Mouse (Mus musculus): ENCODE data around the gene Pthlh. TPM values are rescaled to one million over a fixed set of nuclear protein-coding genes. Genes with fewer than 3 reads are reported as not detected.
A peak's percentile ranks its signal among the peaks of the same experiment; 100 is the strongest.

The Pthlh gene
- polyA plus RNA-seq, 1 experiment from 2014 or later, result 3.9 TPM

GRCm38 (mm10) chr6:147263178-147263577 lies 805 bp downstream of the Pthlh start:
- Histone ChIP-seq H3K4me1 (ENCODE audit: control insufficient read depth, insufficient read depth, low read depth, low read length) (peaks cover 16% of the 10 kb centered on the region), H3K4me3 (ENCODE audit: low read length) (peak overlapping the region; percentile 53), H3K9ac (ENCODE audit: low read depth, low read length) (peak overlapping the region; percentile 62), H3K9me3 (ENCODE audit: control insufficient read depth, low read length) (no peaks in the 10 kb centered on the region), H3K36me3 (ENCODE audit: control insufficient read depth, insufficient read depth, low read length) (no peaks in the 10 kb centered on the region), H3K4me2 (ENCODE audit: low read length) (peak overlapping the region; percentile 96), H3K27me3 (replicated peaks; ENCODE audit: control insufficient read depth, insufficient read depth, low read length) (peaks cover 26% of the 10 kb centered on the region), H3K27ac (ENCODE audit: low read depth, low read length) (no peak overlapping the region)
- ATAC-seq, result peak; percentile 66; the same call in 1 of the 2 replicates
- WGBS, result under 1% methylated on average over 17 of the region's 21 CpGs

GRCm38 (mm10) chr6:147261616-147262015 lies 2.4 kb downstream of the Pthlh start:
- no peak for ATAC-seq
- 32% methylated on average over 3 of the region's 3 CpGs for WGBS
- no peak overlapping the region for H3K4me3 ChIP-seq (ENCODE audit: low read length)
- H3K4me1 ChIP-seq (ENCODE audit: control insufficient read depth, insufficient read depth, low read depth, low read length), result peaks cover 16% of the 10 kb centered on the region
- no peaks in the 10 kb centered on the region for H3K9me3 ChIP-seq (ENCODE audit: control insufficient read depth, low read length)
- H3K4me2 ChIP-seq (ENCODE audit: low read length), result no peak overlapping the region
- H3K27ac ChIP-seq (ENCODE audit: low read depth, low read length), result no peak overlapping the region
- peaks cover 19% of the 10 kb centered on the region for H3K27me3 ChIP-seq (replicated peaks; ENCODE audit: control insufficient read depth, insufficient read depth, low read length)
- no peaks in the 10 kb centered on the region for H3K36me3 ChIP-seq (ENCODE audit: control insufficient read depth, insufficient read depth, low read length)
- H3K9ac ChIP-seq (ENCODE audit: low read depth, low read length), result no peak overlapping the region

- WGBS, result 86% methylated on average over 3 of the region's 3 CpGs
- no peak for ATAC-seq
- Histone ChIP-seq H3K4me1 (ENCODE audit: control insufficient read depth, insufficient read depth, low read depth, low read length) (peaks cover 16% of the 10 kb centered on the region), H3K27ac (ENCODE audit: low read depth, low read length) (no peak overlapping the region), H3K9ac (ENCODE audit: low read depth, low read length) (no peak overlapping the region), H3K4me2 (ENCODE audit: low read length) (no peak overlapping the region), H3K9me3 (ENCODE audit: control insufficient read depth, low read length) (no peaks in the 10 kb centered on the region), H3K27me3 (replicated peaks; ENCODE audit: control insufficient read depth, insufficient read depth, low read length) (peaks cover 13% of the 10 kb centered on the region), H3K36me3 (ENCODE audit: control insufficient read depth, insufficient read depth, low read length) (no peaks in the 10 kb centered on the region), H3K4me3 (ENCODE audit: low read length) (no peak overlapping the region)
Observed at GRCm38 (mm10) chr6:147260766-147261165, 3.2 kb downstream of the Pthlh start.

- Histone ChIP-seq H3K9me3 (ENCODE audit: control insufficient read depth, low read length) (no peaks in the 10 kb centered on the region), H3K9ac (ENCODE audit: low read depth, low read length) (no peak overlapping the region), H3K27ac (ENCODE audit: low read depth, low read length) (no peak overlapping the region), H3K36me3 (ENCODE audit: control insufficient read depth, insufficient read depth, low read length) (no peaks in the 10 kb centered on the region), H3K4me2 (ENCODE audit: low read length) (no peak overlapping the region), H3K4me1 (ENCODE audit: control insufficient read depth, insufficient read depth, low read depth, low read length) (no peaks in the 10 kb centered on the region), H3K4me3 (ENCODE audit: low read length) (no peak overlapping the region), H3K27me3 (replicated peaks; ENCODE audit: control insufficient read depth, insufficient read depth, low read length) (no peaks in the 10 kb centered on the region)
- no peak for ATAC-seq
- 37% methylated on average over 3 of the region's 3 CpGs for WGBS
Observed at GRCm38 (mm10) chr6:147247782-147248181, 16.2 kb downstream of the Pthlh start.

GRCm38 (mm10) chr6:147244294-147244693 lies 19.7 kb downstream of the Pthlh start:
- Histone ChIP-seq H3K4me2 (ENCODE audit: low read length) (no peak overlapping the region), H3K9ac (ENCODE audit: low read depth, low read length) (no peak overlapping the region), H3K4me3 (ENCODE audit: low read length) (no peak overlapping the region), H3K27ac (ENCODE audit: low read depth, low read length) (no peak overlapping the region), H3K27me3 (replicated peaks; ENCODE audit: control insufficient read depth, insufficient read depth, low read length) (no peaks in the 10 kb centered on the region), H3K36me3 (ENCODE audit: control insufficient read depth, insufficient read depth, low read length) (no peaks in the 10 kb centered on the region), H3K4me1 (ENCODE audit: control insufficient read depth, insufficient read depth, low read depth, low read length) (no peaks in the 10 kb centered on the region), H3K9me3 (ENCODE audit: control insufficient read depth, low read length) (no peaks in the 10 kb centered on the region)
- no peak for ATAC-seq

GRCm38 (mm10) chr6:147243655-147244054 lies 20.3 kb downstream of the Pthlh start:
- H3K9ac ChIP-seq (ENCODE audit: low read depth, low read length), result no peak overlapping the region
- peak; percentile 65; the same call in 1 of the 2 replicates for ATAC-seq
- 62% methylated on average over 5 of the region's 5 CpGs for WGBS
- H3K9me3 ChIP-seq (ENCODE audit: control insufficient read depth, low read length), result no peaks in the 10 kb centered on the region
- 0 out of 2 replicates have a peak overlapping the region, but pooled peaks have one; percentile 2 for H3K4me2 ChIP-seq (ENCODE audit: low read length)
- H3K27ac ChIP-seq (ENCODE audit: low read depth, low read length), result no peak overlapping the region
- H3K27me3 ChIP-seq (replicated peaks; ENCODE audit: control insufficient read depth, insufficient read depth, low read length), result no peaks in the 10 kb centered on the region
- no peaks in the 10 kb centered on the region for H3K36me3 ChIP-seq (ENCODE audit: control insufficient read depth, insufficient read depth, low read length)
- H3K4me3 ChIP-seq (ENCODE audit: low read length), result no peak overlapping the region
- H3K4me1 ChIP-seq (ENCODE audit: control insufficient read depth, insufficient read depth, low read depth, low read length), result no peaks in the 10 kb centered on the region

GRCm38 (mm10) chr6:147241541-147241940 lies 22.4 kb downstream of the Pthlh start:
- H3K4me3 ChIP-seq (ENCODE audit: low read length), result no peak overlapping the region

GRCm38 (mm10) chr6:147240203-147240804 lies 23.7 kb downstream of the Pthlh start:
- H3K27ac ChIP-seq (ENCODE audit: low read depth, low read length), result no peak overlapping the region
- no peak overlapping the region for H3K4me2 ChIP-seq (ENCODE audit: low read length)
- no peaks in the 10 kb centered on the region for H3K4me1 ChIP-seq (ENCODE audit: control insufficient read depth, insufficient read depth, low read depth, low read length)
- H3K27me3 ChIP-seq (replicated peaks; ENCODE audit: control insufficient read depth, insufficient read depth, low read length), result no peaks in the 10 kb centered on the region
- H3K36me3 ChIP-seq (ENCODE audit: control insufficient read depth, insufficient read depth, low read length), result no peaks in the 10 kb centered on the region
- WGBS, result 5% methylated on average over 4 of the region's 4 CpGs
- no peak overlapping the region for H3K9ac ChIP-seq (ENCODE audit: low read depth, low read length)
- ATAC-seq, result peak; percentile 76
- no peaks in the 10 kb centered on the region for H3K9me3 ChIP-seq (ENCODE audit: control insufficient read depth, low read length)
- H3K4me3 ChIP-seq (ENCODE audit: low read length), result no peak overlapping the region

More at GRCm38 (mm10) chr6:147241541-147241940, 22.4 kb downstream of the Pthlh start:
- no peaks in the 10 kb centered on the region for H3K36me3 ChIP-seq (ENCODE audit: control insufficient read depth, insufficient read depth, low read length)
- no peak for ATAC-seq
- 73% methylated on average over 3 of the region's 3 CpGs for WGBS
- H3K27me3 ChIP-seq (replicated peaks; ENCODE audit: control insufficient read depth, insufficient read depth, low read length), result no peaks in the 10 kb centered on the region
- H3K4me2 ChIP-seq (ENCODE audit: low read length), result no peak overlapping the region
- H3K9me3 ChIP-seq (ENCODE audit: control insufficient read depth, low read length), result no peaks in the 10 kb centered on the region
- no peak overlapping the region for H3K27ac ChIP-seq (ENCODE audit: low read depth, low read length)
- no peak overlapping the region for H3K9ac ChIP-seq (ENCODE audit: low read depth, low read length)
- H3K4me1 ChIP-seq (ENCODE audit: control insufficient read depth, insufficient read depth, low read depth, low read length), result no peaks in the 10 kb centered on the region

- Histone ChIP-seq H3K36me3 (ENCODE audit: control insufficient read depth, insufficient read depth, low read length) (no peaks in the 10 kb centered on the region), H3K4me3 (ENCODE audit: low read length) (no peak overlapping the region), H3K27me3 (replicated peaks; ENCODE audit: control insufficient read depth, insufficient read depth, low read length) (no peaks in the 10 kb centered on the region), H3K4me2 (ENCODE audit: low read length) (no peak overlapping the region), H3K9me3 (ENCODE audit: control insufficient read depth, low read length) (no peaks in the 10 kb centered on the region), H3K9ac (ENCODE audit: low read depth, low read length) (no peak overlapping the region), H3K27ac (ENCODE audit: low read depth, low read length) (no peak overlapping the region), H3K4me1 (ENCODE audit: control insufficient read depth, insufficient read depth, low read depth, low read length) (no peaks in the 10 kb centered on the region)
- no peak for ATAC-seq
- WGBS, result 94% methylated on average over 1 of the region's 1 CpGs
Observed at GRCm38 (mm10) chr6:147226696-147227095, 37.3 kb downstream of the Pthlh start.

Measured in hindbrain, embryonic 16.5 days (tissue).